7 mouse cellular contexts compared by ENCODE assay signal in genomic region chr7:138919156-138919944, GRCm38 (mm10). TPM values are rescaled to one million over a fixed set of nuclear protein-coding genes. Genes with fewer than 3 reads are reported as not detected.
DNase-seq lines count a peak whose midpoint lies in the region; ATAC-seq and TF ChIP-seq lines count a peak whose summit lies in the region.

No protein-coding gene starts in this region.

- H3K4me3 ChIP-seq in ES-E14 (ENCODE audit: insufficient read depth in 1 of 2, low read depth in 1 of 2, low read length in 2 of 2, poor library complexity in 1 of 2, severe bottlenecking in 1 of 2) = peak overlapping the region; percentile 41 to 54
- peak overlapping the region; percentile 52 for H3K4me3 ChIP-seq in small intestine, adult 2 months (ENCODE audit: low read depth, low read length)

- H3K27me3 ChIP-seq in small intestine, adult 2 months (ENCODE audit: control insufficient read depth, insufficient read depth, low read length) = no peaks in the 10 kb centered on the region

- ATAC-seq in megakaryocyte progenitor cell, adult 5-6 weeks (replicated peaks; ENCODE audit: poor library complexity) = peak; percentile 87

- in situ Hi-C loops in ES-E14 (cut with MboI; ENCODE audit: low sequenced_read_pairs in 2 of 2, unreplicated experiment in 2 of 2) = no loop called here

- peaks cover 2 to 3% of the 10 kb centered on the region in 2 experiments; a peak in 3 of 4 replicates for H3K4me1 ChIP-seq in ES-E14 (ENCODE audit: control insufficient read depth in 2 of 2, insufficient read depth in 2 of 2, low read length in 2 of 2, poor library complexity in 1 of 2)
- peaks cover 3% of the 10 kb centered on the region; the same call in 1 of the 2 replicates for H3K4me1 ChIP-seq in small intestine, adult 2 months (ENCODE audit: control insufficient read depth, insufficient read depth, insufficient read length, low read length)

- H3K9me3 ChIP-seq in ES-E14 (ENCODE audit: control insufficient read depth, insufficient read depth, low read depth, low read length) = no peaks in the 10 kb centered on the region

- TF ChIP-seq CTCF in small intestine, adult 2 months (IDR thresholded peaks at IDR 0.05; ENCODE audit: extremely low read depth, insufficient read length, insufficient replicate concordance, low read depth, low read length) = peak; percentile 24; the same call in 1 of the 2 replicates

- H3K9ac ChIP-seq in ES-E14 (ENCODE audit: insufficient read depth, low read depth, low read length, poor library complexity, severe bottlenecking) = peak overlapping the region; percentile 24; the same call in 1 of the 2 replicates

- H3K36me3 ChIP-seq in ES-E14 (ENCODE audit: control insufficient read depth, insufficient read depth, low read length, poor library complexity, severe bottlenecking) = no peaks in the 10 kb centered on the region
- no peaks in the 10 kb centered on the region for H3K36me3 ChIP-seq in small intestine, adult 2 months (ENCODE audit: control insufficient read depth, insufficient read depth, low read length)

- peak overlapping the region; percentile 24; the same call in 1 of the 2 replicates for H3K27ac ChIP-seq in ES-E14 (ENCODE audit: insufficient read depth, low read depth, low read length, poor library complexity, severe bottlenecking)
- peak overlapping the region; percentile 67 for H3K27ac ChIP-seq in small intestine, adult 2 months (ENCODE audit: insufficient read depth, low read depth, low read length)

- DNase-seq in ES-E14 (ENCODE audit: low read depth, low spot score) = no peak
- DNase-seq in adrenal gland, adult 8-10 months = peak; percentile 89
- peak; percentile 74 for DNase-seq in fibroblast of lung, adult 2 months (ENCODE audit: low read depth)
- peak; percentile 84 to 85 for DNase-seq in heart, postnatal 14 days
- peak; percentile 71 to 82 for DNase-seq in kidney, postnatal 4 days

- intact Hi-C loops in heart, postnatal 14 days (cut with DNase I) = no loop called here

- no peak for TF ChIP-seq POLR2A in small intestine, adult 2 months (IDR thresholded peaks at IDR 0.05; ENCODE audit: low read depth, low read length)

- WGBS in small intestine, adult 2 months = 2% methylated on average over 26 of the region's 26 CpGs

TF ChIP-seq in ES-E14, 5 proteins besides CTCF, POLR2A, EP300 and RAD21:
- no peak for TF ChIP-seq ZC3H11A (IDR thresholded peaks at IDR 0.05; ENCODE audit: borderline replicate concordance, low read depth, low read length)
- TF ChIP-seq CHD2 (IDR thresholded peaks at IDR 0.05; ENCODE audit: low read depth, low read length) = no peak
- no peak for TF ChIP-seq HCFC1 (IDR thresholded peaks at IDR 0.05; ENCODE audit: borderline replicate concordance, insufficient read depth, low read length)
- TF ChIP-seq MAFK (IDR thresholded peaks at IDR 0.05; ENCODE audit: insufficient read depth, low read depth, low read length) = no peak
- TF ChIP-seq ZNF384 (IDR thresholded peaks at IDR 0.05; ENCODE audit: low read depth, low read length) = no peak

RNA-seq across cellular contexts. Expression of gene Bnip3, which starts 10.0 kb away (rescaled TPM):
- total RNA-seq in ES-E14 (2012; rRNA removed) = 56.6 and 73.8 TPM in 2 replicates
- total RNA-seq in adrenal gland, adult 8-10 months (2022) = 100 to 1,000 TPM; 109 to 258 (median 200) TPM
- total RNA-seq in heart, postnatal 14 days (2021) = 100 to 1,000 TPM; 157 to 188 TPM
- 21.0 and 26.4 TPM in 2 replicates for total RNA-seq in megakaryocyte progenitor cell, adult 5-6 weeks (2015)
- 17.5 and 18.7 TPM in 2 replicates for total RNA-seq in megakaryocyte progenitor cell, adult 5-6 weeks (2017)
- 4.1 and 4.3 TPM in 2 replicates for polyA plus RNA-seq in small intestine, adult 2 months (2012; rRNA removed)

RNA-seq across cellular contexts. Expression of gene Jakmip3, which starts 21.2 kb away (rescaled TPM):
- 0.09 and 0.11 TPM in 2 replicates for total RNA-seq in ES-E14 (2012; rRNA removed)
- total RNA-seq in adrenal gland, adult 8-10 months (2022) = 10 to 100 TPM in 2 of 4 experiments, 1 to 10 TPM in 2; 4.4 to 13.1 (median 8.8) TPM
- total RNA-seq in heart, postnatal 14 days (2021) = under 1 TPM in 1 of 2 experiments, not detected in 1; 0.31 TPM
- not detected in 2 replicates for total RNA-seq in megakaryocyte progenitor cell, adult 5-6 weeks (2015)
- total RNA-seq in megakaryocyte progenitor cell, adult 5-6 weeks (2017) = not detected in 2 replicates
- not detected in 2 replicates for polyA plus RNA-seq in small intestine, adult 2 months (2012; rRNA removed)
